Mouse (Mus musculus): ENCODE results near the gene Tmem132d.

- TF ChIP-seq CTCF (IDR thresholded peaks at IDR 0.05; ENCODE audit: low read depth) (no peak), EP300 (IDR thresholded peaks at IDR 0.05; ENCODE audit: low read depth) (no peak)
Observed at GRCm38 (mm10) chr5:128194106-128194505, 238.8 kb downstream of the Tmem132d start.
